Mouse (Mus musculus) kidney, embryonic 16.5 days (tissue): Measurements from ENCODE around the gene Sv2a. TPM values are rescaled to one million over a fixed set of nuclear protein-coding genes. Genes with fewer than 3 reads are reported as not detected.

ENCODE experiments used
- ATAC-seq: fragments of 200-750 bp; cut with Nextera tagmentation; 2 replicates; pipeline ENCODE4 v1.8.0; 2017; ENCODE audit warnings: moderate TSS enrichment; ENCODE audit not compliant: low FRiP score, low TSS enrichment
- H3K27ac ChIP-seq: fragments of 300-500 bp; sonication (generic); 2 replicates; pipeline ENCODE4 v1.5.1; 2014; ENCODE audit warnings: low read length
- H3K27me3 ChIP-seq: fragments of 300-500 bp; sonication (generic); 2 replicates; pipeline ENCODE4 v1.6.1; 2014; ENCODE audit warnings: low read length, control low read depth, mixed read lengths; ENCODE audit not compliant: insufficient read depth
- H3K36me3 ChIP-seq: fragments of 300-500 bp; sonication (generic); 2 replicates; pipeline ENCODE4 v1.6.1; 2014; ENCODE audit warnings: low read length, control low read depth, mixed read lengths; ENCODE audit not compliant: insufficient read depth
- H3K4me1 ChIP-seq: fragments of 300-500 bp; sonication (generic); 2 replicates; pipeline ENCODE4 v1.6.1; 2014; ENCODE audit warnings: low read length, control low read depth, mixed read lengths; ENCODE audit not compliant: insufficient read depth
- H3K4me2 ChIP-seq: fragments of 300-500 bp; sonication (generic); replicated peaks from 2 replicates; pipeline ENCODE4 v1.6.1; 2014; ENCODE audit warnings: low read depth, low read length
- H3K4me3 ChIP-seq: fragments of 300-500 bp; sonication (generic); 2 replicates; pipeline ENCODE4 v1.5.1; 2014; ENCODE audit warnings: mild to moderate bottlenecking, low read length
- H3K9ac ChIP-seq: fragments of 300-500 bp; sonication (generic); replicated peaks from 2 replicates; pipeline ENCODE4 v1.6.1; 2014; ENCODE audit warnings: low read length
- H3K9me3 ChIP-seq: fragments of 300-500 bp; sonication (generic); 2 replicates; pipeline ENCODE4 v1.6.1; 2016; ENCODE audit warnings: low read length, control low read depth
- WGBS: fragments of 180-500 bp; shearing (Covaris S2); extraction: QIAGEN DNeasy Blood & Tissue Kit; methylation state at CpG from one replicate; pipeline ENCODE4 v1.1.7; 2014; 5-methylcytosine and 5-hydroxymethylcytosine counted together
- polyA plus RNA-seq: library from polyadenylated mRNA; unstranded; fragments of >200 nt; fragmentation: Nextera tagmentation; extraction: Ambion mirVana; gene quantifications from 2 replicates; pipeline ENCODE4 v1.2.1, GENCODE M21; 2015

The Sv2a gene
- polyA plus RNA-seq, 1 experiment from 2014 or later: 5.1 TPM

GRCm38 (mm10) chr3:96226695-96227648, 46.0 kb downstream of the Sv2a start:
- Histone ChIP-seq H3K27me3 (no peaks in the 10 kb centered on the region), H3K4me1 (peaks cover 48% of the 10 kb centered on the region), H3K4me2 (no peak overlapping the region), H3K9ac (no peak overlapping the region), H3K27ac (no peak overlapping the region), H3K9me3 (no peaks in the 10 kb centered on the region), H3K36me3 (no peaks in the 10 kb centered on the region), H3K4me3 (no peak overlapping the region)
- no peak for ATAC-seq
- 61% methylated on average over 8 of the region's 8 CpGs for WGBS

- H3K36me3 ChIP-seq: no peaks in the 10 kb centered on the region
- H3K4me2 ChIP-seq: no peak overlapping the region
- no peaks in the 10 kb centered on the region for H3K27me3 ChIP-seq
- 65% methylated on average over 2 of the region's 2 CpGs for WGBS
- no peak overlapping the region for H3K4me3 ChIP-seq
- ATAC-seq: no peak
- H3K4me1 ChIP-seq: peaks cover 31% of the 10 kb centered on the region
- no peak overlapping the region for H3K9ac ChIP-seq
- no peaks in the 10 kb centered on the region for H3K9me3 ChIP-seq
- no peak overlapping the region for H3K27ac ChIP-seq
These were observed 47.9 kb downstream of the Sv2a start for GRCm38 (mm10) chr3:96228828-96229227.

GRCm38 (mm10) chr3:96230404-96230803, 49.5 kb downstream of the Sv2a start:
- 76% methylated on average over 2 of the region's 2 CpGs for WGBS
- no peaks in the 10 kb centered on the region for H3K27me3 ChIP-seq
- H3K9me3 ChIP-seq: no peaks in the 10 kb centered on the region
- H3K36me3 ChIP-seq: no peaks in the 10 kb centered on the region
- no peak overlapping the region for H3K9ac ChIP-seq
- peaks cover 17% of the 10 kb centered on the region; the same call in 1 of the 2 replicates for H3K4me1 ChIP-seq
- H3K27ac ChIP-seq: no peak overlapping the region
- ATAC-seq: no peak
- H3K4me3 ChIP-seq: no peak overlapping the region
- H3K4me2 ChIP-seq: no peak overlapping the region

- H3K4me2 ChIP-seq: no peak overlapping the region
- no peaks in the 10 kb centered on the region for H3K27me3 ChIP-seq
- no peaks in the 10 kb centered on the region for H3K9me3 ChIP-seq
- WGBS: 81% methylated on average over 4 of the region's 4 CpGs
- H3K4me1 ChIP-seq: peaks cover 10% of the 10 kb centered on the region; the same call in 1 of the 2 replicates
- H3K36me3 ChIP-seq: no peaks in the 10 kb centered on the region
- no peak overlapping the region for H3K9ac ChIP-seq
- H3K4me3 ChIP-seq: no peak overlapping the region
- H3K27ac ChIP-seq: no peak overlapping the region
- no peak for ATAC-seq
These were observed 50.2 kb downstream of the Sv2a start for GRCm38 (mm10) chr3:96230910-96231757.

- 66% methylated on average over 2 of the region's 2 CpGs for WGBS
- no peaks in the 10 kb centered on the region for H3K27me3 ChIP-seq
- no peak overlapping the region for H3K27ac ChIP-seq
- H3K9ac ChIP-seq: no peak overlapping the region
- H3K9me3 ChIP-seq: no peaks in the 10 kb centered on the region
- H3K36me3 ChIP-seq: no peaks in the 10 kb centered on the region
- H3K4me1 ChIP-seq: peaks cover 10% of the 10 kb centered on the region
- no peak for ATAC-seq
- no peak overlapping the region for H3K4me3 ChIP-seq
- H3K4me2 ChIP-seq: no peak overlapping the region
These were observed 50.8 kb downstream of the Sv2a start for GRCm38 (mm10) chr3:96231758-96232120.

GRCm38 (mm10) chr3:96234914-96235313, 54.0 kb downstream of the Sv2a start:
- no peak overlapping the region for H3K4me2 ChIP-seq
- peaks cover 19% of the 10 kb centered on the region for H3K4me1 ChIP-seq
- H3K9me3 ChIP-seq: no peaks in the 10 kb centered on the region
- WGBS: 85% methylated on average over 2 of the region's 2 CpGs
- no peak overlapping the region for H3K4me3 ChIP-seq
- no peaks in the 10 kb centered on the region for H3K27me3 ChIP-seq
- H3K36me3 ChIP-seq: no peaks in the 10 kb centered on the region
- no peak for ATAC-seq
- no peak overlapping the region for H3K27ac ChIP-seq
- H3K9ac ChIP-seq: no peak overlapping the region

GRCm38 (mm10) chr3:96235836-96236235, 54.9 kb downstream of the Sv2a start:
- Histone ChIP-seq H3K4me1 (peaks cover 21% of the 10 kb centered on the region), H3K4me2 (no peak overlapping the region), H3K27me3 (no peaks in the 10 kb centered on the region), H3K9me3 (no peaks in the 10 kb centered on the region), H3K4me3 (no peak overlapping the region), H3K9ac (no peak overlapping the region), H3K27ac (no peak overlapping the region), H3K36me3 (no peaks in the 10 kb centered on the region)
- no peak for ATAC-seq
- 21% methylated on average over 3 of the region's 3 CpGs for WGBS

- no peaks in the 10 kb centered on the region for H3K27me3 ChIP-seq
- no peaks in the 10 kb centered on the region for H3K36me3 ChIP-seq
- peak overlapping the region; percentile 70 for H3K4me2 ChIP-seq
- ATAC-seq: no peak
- H3K27ac ChIP-seq: peak overlapping the region; percentile 87
- 74% methylated on average over 4 of the region's 4 CpGs for WGBS
- no peaks in the 10 kb centered on the region for H3K9me3 ChIP-seq
- peak overlapping the region; percentile 63 for H3K4me3 ChIP-seq
- H3K4me1 ChIP-seq: peaks cover 23% of the 10 kb centered on the region
- H3K9ac ChIP-seq: peak overlapping the region; percentile 82
These were observed 55.9 kb downstream of the Sv2a start for GRCm38 (mm10) chr3:96236834-96237334.

GRCm38 (mm10) chr3:96237335-96237903, 56.5 kb downstream of the Sv2a start:
- Histone ChIP-seq H3K36me3 (no peaks in the 10 kb centered on the region), H3K4me2 (peak overlapping the region; percentile 70), H3K27ac (peak overlapping the region; percentile 87), H3K4me3 (peak overlapping the region; percentile 63), H3K9ac (peak overlapping the region; percentile 82), H3K27me3 (no peaks in the 10 kb centered on the region), H3K4me1 (peaks cover 23% of the 10 kb centered on the region), H3K9me3 (no peaks in the 10 kb centered on the region)
- no peak for ATAC-seq
- 16% methylated on average over 7 of the region's 7 CpGs for WGBS
